Mouse (Mus musculus): Measurements from ENCODE around the gene Galt.
"Not testable (repeated sequence)": the region's sequence is repeated elsewhere in the genome, so short reads cannot be mapped to it uniquely, and the experiment has no call there.

DNA sequence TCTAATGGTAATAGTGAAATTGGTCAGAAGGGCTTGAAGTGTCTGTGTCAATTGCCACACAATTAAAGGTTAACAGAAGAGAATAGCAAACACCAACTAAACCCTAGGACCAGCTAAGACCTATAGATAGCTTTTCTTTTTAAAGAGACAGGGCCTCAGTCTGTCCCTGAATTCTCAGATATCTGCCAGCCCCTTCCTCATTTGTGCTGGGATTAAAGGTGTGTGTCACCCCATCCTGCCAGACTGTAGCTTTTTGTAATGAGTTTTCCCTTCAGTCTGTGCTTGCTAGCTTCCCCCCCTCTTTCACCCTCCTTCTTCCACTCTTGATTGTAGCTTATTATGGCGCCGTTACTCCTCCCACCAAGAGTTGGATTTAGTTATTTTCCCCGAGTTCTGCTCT, 28.2 kb downstream of the Galt start:
- TF ChIP-seq EP300, CTCF (IDR thresholded peaks at IDR 0.05): not testable (repeated sequence)

All from lung, postnatal 0 days (tissue).